Mouse (Mus musculus) spleen, adult 18-20 months (tissue): ENCODE measurements around the gene Thap2.

ENCODE experiments used
- DNase-seq, 2 experiments: peaks; one replicate each; pipeline ENCODE4 v3.0.0; 2022; ENCODE audit warnings: mixed read lengths in 2 of 2

Gene Thap2

GRCm38 (mm10) chr10:115384221-115385017 lies at the start of gene Thap2, which contains the start of gene Zfc3h1:
Thap2 (minus strand) TSS chr10:115384443.
Zfc3h1 (plus strand) TSS chr10:115384959.
- DNase-seq, result peak; percentile 95 to 97

GRCm38 (mm10) chr10:115425351-115425750 lies 41.1 kb upstream of the Thap2 start:
- no peak for DNase-seq

- no peak for DNase-seq
Observed at GRCm38 (mm10) chr10:115421976-115422375, 37.7 kb upstream of the Thap2 start.

GRCm38 (mm10) chr10:115414056-115414455 lies 29.8 kb upstream of the Thap2 start:
- no peak for DNase-seq

- no peak for DNase-seq
Observed at GRCm38 (mm10) chr10:115413496-115413895, 29.3 kb upstream of the Thap2 start.

- DNase-seq, result peak; percentile 12 to 59
Observed at GRCm38 (mm10) chr10:115406393-115406792, 22.1 kb upstream of the Thap2 start.

GRCm38 (mm10) chr10:115391896-115392295 lies 7.7 kb upstream of the Thap2 start:
- no peak for DNase-seq

GRCm38 (mm10) chr10:115391076-115391475 lies 6.8 kb upstream of the Thap2 start:
- DNase-seq, result no peak

- DNase-seq, result no peak
Observed at GRCm38 (mm10) chr10:115387891-115388290, 3.6 kb upstream of the Thap2 start.

- DNase-seq, result peak; percentile 55 to 61
Observed at GRCm38 (mm10) chr10:115385018-115386002, 1.1 kb upstream of the Thap2 start.

GRCm38 (mm10) chr10:115383644-115384220 lies 511 bp downstream of the Thap2 start:
- no peak for DNase-seq

- no peak for DNase-seq
Observed at GRCm38 (mm10) chr10:115382846-115383643, 1.2 kb downstream of the Thap2 start.

GRCm38 (mm10) chr10:115381506-115382084 lies 2.6 kb downstream of the Thap2 start:
- no peak for DNase-seq

GRCm38 (mm10) chr10:115363151-115363550 lies 21.1 kb downstream of the Thap2 start:
- no peak for DNase-seq

- DNase-seq, result no peak
Observed at GRCm38 (mm10) chr10:115362623-115362964, 21.6 kb downstream of the Thap2 start.

- peak; percentile 91 to 93 for DNase-seq
Observed at GRCm38 (mm10) chr10:115361840-115362622, 22.2 kb downstream of the Thap2 start, which contains the start of gene Tmem19. Tmem19 (minus strand) TSS chr10:115362501.

GRCm38 (mm10) chr10:115359066-115359465 lies 25.2 kb downstream of the Thap2 start:
- DNase-seq, result no peak

GRCm38 (mm10) chr10:115358216-115358919 lies 25.9 kb downstream of the Thap2 start:
- DNase-seq, result no peak

- DNase-seq, result no peak
Observed at GRCm38 (mm10) chr10:115356106-115356505, 28.1 kb downstream of the Thap2 start.

GRCm38 (mm10) chr10:115355016-115355415 lies 29.2 kb downstream of the Thap2 start:
- DNase-seq, result no peak
